Mouse (Mus musculus) frontal cortex, postnatal 36 days (tissue): ENCODE measurements around the gene Helz2.
A peak's percentile ranks its signal among the peaks of the same experiment; 100 is the strongest.

Experiments used
- DNase-seq, 2 experiments: peaks; one replicate each; pipeline ENCODE4 v3.0.0; 2022; ENCODE audit warnings: low spot score in 2 of 2

Gene Helz2

DNA sequence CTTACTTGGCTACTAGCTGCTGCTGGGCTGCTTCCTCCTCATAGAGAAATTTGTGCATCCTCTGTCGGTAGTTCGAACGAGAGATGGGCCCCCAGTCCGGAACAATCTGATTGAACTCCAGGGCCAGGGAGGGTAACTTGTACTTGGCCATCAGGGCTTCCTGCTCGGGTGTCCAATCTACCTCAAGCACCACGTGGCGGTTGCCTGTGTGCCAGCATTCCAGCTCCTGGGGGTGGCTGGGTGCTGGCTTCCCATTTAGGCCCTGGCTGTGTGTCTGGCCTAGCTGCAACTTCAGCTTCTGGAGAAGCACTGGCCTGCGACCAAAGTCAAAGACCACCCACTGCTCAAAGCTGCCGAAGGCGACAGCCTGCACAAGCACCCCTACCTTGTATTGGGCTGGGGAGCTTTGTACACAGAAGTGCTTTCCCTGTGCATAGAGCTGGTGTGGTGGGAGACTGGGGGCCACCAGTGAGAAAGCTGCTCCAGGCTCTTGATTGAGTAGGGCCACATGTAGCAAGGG is 3.7 kb downstream of the Helz2 start:
- DNase-seq, result no peak

DNA sequence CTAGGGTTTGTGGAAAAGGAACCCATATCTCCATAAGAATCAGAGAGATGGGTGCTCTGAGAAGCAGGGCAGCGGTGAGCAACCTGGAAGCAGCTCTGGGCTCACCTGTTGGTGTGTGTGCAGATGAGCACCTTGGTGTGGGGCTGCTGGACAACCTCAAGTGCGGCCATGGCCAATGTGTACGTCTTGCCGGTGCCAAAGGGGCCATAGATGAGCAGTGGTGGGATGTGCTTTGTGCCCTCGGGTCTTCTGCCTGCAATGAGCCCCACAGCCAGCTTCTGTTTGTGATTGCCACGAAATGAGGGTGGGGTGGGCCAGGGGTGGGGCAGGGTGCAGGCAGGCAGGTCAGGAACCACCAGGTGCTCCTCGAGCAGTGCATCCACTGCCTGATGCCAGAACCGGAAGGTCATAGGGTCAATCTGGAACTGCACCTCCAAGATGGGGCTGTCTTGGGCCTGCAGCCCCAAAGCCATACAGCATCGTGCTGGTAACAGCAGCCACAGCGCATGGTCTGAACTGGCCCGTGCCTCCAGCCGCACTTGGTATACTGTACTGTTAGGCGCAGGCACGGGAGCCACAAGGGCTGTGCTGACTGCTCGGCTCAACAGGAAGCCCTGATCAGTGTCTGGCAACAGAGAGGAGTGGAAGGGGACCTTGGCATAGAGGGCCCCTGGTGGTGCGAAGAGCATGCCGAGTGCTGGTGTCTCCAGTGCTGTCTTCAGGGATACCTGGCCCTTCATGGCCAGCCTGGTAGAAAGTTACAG is 4.4 kb downstream of the Helz2 start:
- no peak for DNase-seq

DNA sequence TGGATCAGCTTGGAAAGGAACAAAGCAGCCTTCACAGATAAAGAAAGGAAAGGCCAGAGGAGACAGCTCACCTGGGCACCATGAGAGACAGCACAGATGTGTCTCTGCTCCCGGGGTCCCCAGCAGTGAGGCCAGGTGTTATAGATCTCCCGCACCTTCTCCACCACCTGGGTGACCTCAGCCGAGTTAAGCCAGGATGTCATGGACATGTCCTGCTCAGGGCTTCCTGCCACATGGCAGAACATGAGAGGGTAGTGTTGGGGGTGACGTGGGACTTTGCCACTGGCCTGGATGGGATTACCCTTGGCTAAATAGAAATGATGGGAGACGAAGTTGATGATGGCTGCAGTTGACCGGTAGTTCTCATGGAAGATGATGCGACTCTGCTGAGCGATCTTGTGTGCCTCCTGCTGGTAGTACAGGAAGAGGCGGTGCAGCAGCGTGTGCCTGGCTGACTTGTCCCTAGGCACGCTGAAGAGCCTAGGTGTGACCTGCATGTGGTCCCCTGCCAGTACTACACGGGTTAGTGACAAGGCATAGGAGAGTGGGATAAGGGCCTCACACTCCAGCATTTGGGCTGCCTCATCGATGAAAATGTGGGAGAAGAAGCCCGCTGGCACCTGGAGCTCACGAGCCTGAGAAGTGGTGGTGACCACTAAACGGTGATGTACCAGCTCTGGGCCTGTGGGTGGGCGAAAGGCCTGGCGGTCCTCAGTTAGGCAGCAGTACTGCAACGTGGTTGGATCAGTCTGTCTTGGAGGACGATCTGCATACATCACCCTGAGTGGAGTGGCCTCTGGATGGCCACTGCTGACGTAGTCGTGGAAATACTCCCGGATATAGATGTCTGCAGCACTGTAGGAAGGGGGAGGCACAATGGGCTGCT is 5.9 kb downstream of the Helz2 start:
- no peak for DNase-seq

DNA sequence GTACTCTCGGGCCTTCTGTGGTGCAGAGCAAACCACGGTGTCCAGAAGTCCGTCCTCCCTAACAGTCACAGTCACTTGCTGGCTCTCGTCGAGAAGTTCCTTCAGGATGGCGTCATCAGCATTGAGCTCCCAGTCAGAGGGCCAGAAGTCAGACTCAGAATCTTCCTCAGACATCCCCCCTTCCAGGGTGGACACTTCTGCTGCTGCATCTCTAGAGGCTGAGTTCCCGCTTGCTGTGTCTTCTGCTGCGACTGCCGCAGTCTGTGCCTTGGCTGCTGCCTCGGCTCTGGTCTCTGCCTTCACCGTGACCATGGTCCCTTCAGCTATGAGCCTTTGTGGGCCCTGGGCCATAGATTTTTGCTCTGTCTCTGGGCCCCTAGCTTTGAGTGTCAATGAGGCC is 7.1 kb downstream of the Helz2 start:
- no peak for DNase-seq

DNA sequence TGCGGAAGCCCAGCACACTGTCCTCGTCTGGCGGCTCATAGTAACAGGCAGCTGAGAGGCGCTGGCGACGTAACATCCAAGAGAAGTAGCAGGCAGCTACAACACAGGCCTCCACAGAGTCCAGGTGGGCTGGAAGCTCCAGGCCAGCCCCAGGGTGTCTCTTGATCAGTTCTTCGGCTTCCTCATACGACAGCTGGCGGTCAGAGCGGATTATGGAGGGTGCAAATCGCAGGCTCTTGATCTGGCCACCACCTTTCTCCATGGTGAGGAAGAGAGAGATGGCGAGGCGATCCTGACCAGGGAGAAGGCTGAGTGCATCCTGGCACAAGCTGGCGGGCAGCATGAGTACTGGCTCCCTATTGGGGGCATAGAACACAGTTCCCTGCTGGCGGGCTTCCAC is 8.4 kb downstream of the Helz2 start:
- no peak for DNase-seq

DNA sequence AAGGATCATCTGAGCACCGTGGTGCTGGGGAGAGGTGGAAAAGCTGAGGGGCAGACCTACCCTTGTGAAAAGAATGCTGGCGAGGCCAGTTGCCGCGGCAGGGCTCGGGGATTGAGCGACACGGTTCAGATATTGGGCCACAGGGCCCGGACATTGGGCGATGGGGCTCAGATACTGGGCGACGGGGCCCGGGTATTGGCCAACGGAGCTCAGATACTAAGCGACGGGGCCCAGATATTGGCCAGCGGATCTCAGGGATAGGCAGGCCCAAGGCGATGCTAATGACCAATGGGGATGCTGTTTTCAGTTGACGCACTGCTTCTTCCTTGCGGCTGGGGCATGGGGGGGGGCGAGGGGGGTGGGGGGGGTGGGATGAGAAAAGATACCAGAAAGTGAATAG is 10.7 kb downstream of the Helz2 start:
- no peak for DNase-seq

DNA sequence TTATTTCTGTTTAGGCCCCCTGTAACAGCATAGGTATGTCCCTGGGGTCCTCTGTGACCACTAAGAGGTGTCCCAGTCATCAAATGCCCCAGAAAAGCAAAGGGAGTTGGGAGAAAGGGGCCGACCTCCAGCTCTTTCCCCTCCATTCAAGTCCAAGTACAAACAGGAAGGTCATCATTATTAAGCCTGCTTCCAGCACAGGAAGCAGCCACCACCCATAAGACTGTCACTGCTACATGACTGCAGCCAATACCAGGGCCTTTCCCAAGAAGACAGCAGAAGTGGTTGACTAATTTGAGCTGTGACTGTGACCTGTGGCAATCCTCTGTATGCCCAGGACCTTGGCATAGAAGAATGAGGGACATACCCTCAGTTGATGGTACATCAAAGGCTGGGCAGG is 13.5 kb downstream of the Helz2 start:
- no peak for DNase-seq

DNA sequence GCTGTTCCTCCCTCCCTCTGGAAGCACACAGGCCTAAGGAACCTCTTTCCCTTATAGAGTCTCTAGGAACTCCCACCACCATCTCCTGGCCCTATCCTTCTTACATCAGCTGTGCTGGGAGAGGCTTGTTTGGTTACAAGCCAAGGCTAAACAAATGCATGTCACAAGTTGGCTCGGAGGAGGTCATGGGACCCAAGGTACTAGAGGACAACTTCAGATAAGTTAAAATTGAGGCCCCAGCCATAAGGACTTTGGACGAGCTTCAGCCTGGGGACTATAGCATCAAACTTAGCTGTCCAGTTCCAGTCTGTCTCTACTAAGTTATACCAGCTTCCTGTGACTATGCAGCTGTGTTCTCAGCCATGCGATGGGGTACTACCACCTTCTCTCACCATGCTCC is 14.7 kb downstream of the Helz2 start:
- no peak for DNase-seq

DNA sequence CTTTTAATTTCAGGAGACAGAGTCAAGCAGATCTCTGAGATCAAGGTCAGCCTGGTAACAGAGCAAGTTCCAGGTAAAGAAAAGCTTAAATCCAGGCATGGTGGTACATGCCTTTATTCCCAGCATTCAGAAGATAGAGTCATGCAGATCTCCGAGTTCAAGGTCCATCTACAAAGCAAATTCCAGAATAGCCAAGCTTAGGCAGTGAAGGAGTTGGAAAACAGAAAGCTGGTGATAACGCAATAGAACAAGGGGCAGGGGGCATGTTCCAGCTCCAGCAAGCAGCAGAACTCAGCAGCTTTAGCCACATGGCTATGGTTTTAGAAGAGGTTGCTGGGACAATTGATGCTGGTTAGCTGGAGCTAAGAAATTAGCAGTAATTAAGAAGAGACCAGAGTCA is 16.8 kb downstream of the Helz2 start:
- no peak for DNase-seq

DNA sequence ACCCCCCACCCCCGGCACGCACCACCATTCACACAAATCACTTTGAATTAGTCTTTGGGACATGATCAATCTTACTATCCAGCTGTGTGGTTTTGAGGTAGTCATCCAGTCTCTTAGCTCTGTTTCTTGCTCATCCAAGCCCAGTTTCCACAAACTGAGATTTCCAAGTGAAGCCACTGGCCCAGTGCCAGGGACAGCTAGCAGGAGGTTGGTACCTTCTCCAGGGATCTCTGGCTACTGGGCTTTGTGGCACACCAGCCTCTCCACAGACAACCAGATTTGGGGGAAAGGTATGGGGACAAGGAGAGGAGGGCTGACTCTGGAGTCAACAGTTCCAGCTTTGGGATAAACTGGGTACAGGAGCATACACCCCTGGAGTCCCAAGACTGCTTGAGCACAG is 21.5 kb downstream of the Helz2 start:
- DNase-seq, result no peak

DNA sequence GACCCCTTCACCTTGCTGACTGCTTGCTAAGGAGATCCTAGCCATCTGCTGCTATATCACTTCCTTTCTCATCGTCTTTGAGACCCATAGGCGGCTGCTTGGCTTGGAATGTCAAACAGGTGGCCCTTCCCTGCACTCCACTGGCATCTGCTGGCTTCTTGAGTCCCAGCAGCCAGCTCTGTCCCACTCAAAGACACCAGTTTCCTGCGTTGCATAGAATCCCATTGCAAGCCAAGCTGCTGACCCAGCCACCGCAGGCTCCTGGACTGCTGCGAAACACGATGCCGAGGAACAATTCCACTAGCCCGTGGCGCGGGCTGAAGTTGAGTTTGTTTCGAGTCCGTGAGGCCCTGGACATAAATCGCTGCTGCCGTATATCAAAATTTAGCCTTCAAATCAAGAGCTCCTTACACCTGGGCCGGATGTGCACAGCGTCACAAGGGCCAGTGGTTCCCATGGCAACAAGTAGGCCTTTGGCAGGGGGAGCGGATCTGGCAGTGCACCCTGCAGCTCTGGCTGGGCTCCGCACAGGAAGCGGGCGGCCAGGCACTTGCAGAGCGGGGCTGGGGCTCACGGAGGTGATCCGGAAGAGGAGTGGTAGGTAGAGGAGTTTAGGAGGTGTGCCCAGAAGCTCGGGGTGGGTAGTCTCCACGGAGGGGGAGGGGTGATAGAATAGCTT is 22.1 kb downstream of the Helz2 start, which contains the start of gene Fndc11:
TSS of gene Fndc11 (plus strand) at position 476 of the 679 bp plus-strand sequence.
- DNase-seq, result peak; percentile 28 to 44

DNA sequence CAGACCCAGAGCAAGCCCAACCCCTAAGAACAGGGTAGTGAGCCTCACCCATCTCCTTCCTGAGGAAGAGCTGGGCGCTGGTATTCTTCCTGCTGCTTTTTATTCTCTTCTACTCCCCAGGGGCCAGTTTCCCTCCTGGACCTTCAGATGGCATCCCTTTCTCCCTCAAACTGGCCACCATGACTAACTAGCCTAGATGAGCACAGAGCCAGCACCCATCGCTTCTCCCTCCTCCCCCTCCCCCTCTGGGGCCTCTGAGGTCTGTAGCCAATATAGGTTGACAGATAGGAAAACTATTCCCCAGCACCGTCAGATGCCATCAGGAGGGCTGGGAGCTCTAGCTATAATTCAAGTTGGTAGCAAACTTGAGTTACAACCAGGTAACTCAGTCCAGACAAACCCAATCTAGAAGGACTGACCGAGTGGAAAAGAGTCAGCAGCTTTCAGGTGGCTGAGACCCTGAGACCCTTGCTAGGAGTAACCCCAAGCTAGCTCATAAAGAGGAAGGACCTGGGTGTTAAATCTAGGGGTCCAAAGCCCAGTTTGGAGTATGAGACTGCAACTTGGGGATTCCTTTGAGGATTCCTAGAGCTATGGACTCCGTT is 22.8 kb downstream of the Helz2 start:
- DNase-seq, result no peak

DNA sequence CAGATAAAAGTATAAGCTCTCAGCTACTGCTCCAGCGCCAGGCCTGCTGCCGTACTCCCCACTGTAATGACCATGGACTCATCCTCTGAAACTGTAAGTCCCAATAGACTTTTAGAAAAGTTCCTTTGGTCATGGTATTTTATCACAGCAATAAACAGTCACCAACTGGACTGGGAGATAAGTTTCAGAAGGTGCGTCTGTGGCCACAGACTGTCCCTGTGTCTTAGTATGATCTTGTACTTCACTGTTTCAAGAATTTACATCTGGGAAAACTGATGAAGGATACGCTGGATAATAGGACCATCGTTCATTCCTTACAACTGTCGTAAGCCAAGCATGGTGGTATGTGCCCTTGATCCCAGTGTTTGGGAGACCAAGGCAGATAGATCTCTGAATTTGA is 25.8 kb downstream of the Helz2 start:
- DNase-seq, result no peak

DNA sequence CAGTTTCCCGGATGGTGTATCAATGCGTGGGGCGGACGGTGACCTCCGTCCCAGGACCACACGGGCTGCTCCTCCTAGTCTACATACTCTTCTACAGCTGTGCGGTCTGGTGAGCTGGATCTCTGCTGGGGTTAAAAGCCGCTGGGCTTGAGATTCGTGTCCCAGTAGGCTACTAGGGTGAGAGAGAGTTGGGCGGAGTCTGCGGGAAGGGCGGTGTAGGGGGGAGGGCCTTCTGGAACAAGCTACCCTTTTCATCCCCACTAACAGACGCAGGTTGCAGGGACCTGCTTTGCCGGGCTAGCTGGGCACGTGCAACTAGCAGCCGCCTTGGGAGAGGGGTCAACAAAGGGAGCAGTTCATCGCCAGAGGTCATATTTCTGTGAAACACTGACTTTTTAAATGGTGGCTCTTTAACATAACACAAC is 28.8 kb downstream of the Helz2 start, which contains the start of gene Srms:
TSS of gene Srms (minus strand) at position 165 of the 425 bp plus-strand sequence.
- no peak for DNase-seq

DNA sequence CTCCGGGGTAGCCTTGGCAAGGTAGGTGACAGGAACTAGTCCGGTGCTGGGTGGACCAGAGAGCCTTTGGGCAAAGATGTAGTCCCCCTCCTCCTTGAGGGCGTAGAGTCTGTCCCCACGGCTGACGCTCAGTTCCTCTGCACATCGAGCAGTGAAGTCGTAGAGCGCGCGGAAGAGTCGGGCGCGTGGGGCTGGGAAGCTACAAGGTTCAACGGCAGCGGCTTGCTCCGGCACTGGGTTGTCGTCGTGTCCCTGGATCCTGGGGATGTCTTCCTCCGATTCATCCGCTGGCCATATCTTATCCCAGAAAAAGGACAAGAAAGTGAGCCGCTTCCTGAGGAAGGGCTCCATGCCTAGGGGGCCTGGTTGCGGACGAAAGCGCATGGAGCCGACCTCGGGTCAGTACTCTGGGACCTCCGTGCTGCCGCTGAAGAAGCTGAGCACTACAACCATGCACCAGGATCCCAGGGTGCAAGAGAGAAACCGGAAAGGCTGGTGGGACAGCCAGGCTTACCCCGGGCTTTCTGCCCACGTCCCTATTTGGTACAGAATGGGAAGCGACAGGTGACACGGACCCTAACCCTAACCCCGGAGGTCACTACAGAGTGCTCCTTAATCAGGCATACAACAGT is 29.3 kb downstream of the Helz2 start:
- DNase-seq, result no peak

DNA sequence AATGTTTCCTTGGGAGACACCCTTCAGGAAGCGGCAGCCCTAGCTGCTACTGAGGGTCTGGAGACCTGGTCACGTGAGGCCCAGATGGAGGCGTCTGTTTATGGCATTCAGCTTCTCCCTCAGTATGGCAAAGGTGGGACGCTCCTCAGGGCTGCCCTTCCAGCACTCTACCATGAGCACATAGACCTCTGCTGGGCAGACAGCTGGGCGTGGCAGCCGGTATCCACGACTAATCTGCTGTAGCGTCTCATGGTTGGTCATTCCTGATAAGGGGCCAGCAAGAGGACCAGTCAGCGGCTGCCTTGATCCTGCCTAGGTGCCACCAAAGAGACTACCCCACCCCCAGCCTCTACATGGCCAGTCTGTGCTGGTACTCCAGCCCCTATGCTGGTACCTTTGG is 35.7 kb downstream of the Helz2 start:
- DNase-seq, result no peak

DNA sequence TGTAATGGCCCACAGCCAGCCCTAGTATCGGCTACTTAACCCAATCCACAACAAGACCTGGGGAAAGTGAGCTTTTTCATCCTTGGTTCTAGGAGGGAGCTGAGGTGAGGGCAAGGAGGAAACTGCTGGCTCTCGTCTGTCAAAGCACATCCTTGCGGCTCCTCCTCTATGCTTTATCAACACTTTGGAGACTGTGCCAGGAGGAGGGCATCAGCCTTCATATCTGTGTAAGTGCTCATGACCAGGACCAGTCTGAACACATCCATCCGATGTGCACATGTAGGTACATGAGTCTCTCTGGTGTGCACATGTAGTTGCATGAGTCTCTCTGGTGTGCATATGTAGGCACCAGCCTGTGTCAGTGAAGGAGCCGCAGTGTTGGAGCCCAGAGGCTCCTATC is 36.1 kb downstream of the Helz2 start:
- no peak for DNase-seq

DNA sequence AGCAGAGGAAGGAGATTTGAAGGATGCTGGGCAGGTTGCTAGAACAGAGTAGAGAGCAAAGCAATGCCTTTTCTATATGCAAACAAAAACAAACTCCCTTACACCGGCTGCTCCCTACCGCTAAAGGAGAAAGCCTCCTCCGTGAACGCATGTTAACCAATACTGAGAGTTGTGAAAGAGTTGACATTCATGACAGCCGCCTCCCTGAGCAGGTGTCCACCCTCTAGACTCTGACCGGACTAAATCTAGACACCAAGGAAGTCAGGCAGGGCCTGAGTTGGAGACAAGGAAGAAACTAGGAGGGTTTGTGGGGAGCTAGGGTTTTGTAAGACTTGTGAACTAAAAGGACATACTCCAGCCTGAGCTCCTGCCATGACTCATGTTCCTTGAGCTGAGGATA is 38.9 kb downstream of the Helz2 start:
- no peak for DNase-seq

DNA sequence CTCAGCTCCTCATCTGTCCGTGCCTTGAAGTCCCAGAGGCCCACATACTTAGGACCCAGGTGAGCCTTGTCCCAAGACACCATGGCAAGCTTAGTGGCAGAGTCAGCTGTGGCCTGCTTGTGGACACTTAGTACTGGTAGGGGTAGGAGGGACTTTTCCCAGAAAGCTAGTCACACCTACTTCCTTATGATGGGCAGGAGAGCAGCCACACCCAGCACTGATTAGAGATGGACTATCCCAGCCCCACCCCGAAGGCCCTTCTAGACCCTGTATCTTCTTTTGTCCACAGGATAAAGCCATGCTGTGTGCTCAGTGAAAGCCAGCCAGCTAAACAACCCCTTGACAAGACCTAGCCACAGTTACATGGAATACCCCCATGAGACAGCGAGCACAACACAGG is 39.4 kb downstream of the Helz2 start, which contains the start of gene Ptk6:
TSS of gene Ptk6 (minus strand) at position 368 of the 400 bp plus-strand sequence.
- no peak for DNase-seq

DNA sequence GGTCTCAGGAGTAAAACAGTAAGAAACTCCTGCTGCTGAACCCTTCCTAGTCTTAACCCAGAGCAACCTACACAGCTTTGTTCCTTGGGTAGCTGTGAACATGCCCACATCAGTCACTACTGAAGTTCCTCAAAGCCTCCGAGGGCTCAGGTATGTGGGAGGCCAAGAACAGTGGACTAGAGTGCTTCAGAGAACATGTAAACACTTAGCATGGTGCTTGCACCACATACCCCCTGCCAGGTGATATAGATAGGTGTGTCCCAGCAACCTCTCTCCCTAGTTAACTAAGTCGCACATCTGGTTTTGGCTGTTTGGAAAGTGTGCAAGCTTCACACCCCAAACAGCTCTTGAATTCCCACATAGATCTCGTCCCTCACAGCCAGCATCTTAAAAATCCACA is 40.2 kb downstream of the Helz2 start:
- DNase-seq, result no peak

DNA sequence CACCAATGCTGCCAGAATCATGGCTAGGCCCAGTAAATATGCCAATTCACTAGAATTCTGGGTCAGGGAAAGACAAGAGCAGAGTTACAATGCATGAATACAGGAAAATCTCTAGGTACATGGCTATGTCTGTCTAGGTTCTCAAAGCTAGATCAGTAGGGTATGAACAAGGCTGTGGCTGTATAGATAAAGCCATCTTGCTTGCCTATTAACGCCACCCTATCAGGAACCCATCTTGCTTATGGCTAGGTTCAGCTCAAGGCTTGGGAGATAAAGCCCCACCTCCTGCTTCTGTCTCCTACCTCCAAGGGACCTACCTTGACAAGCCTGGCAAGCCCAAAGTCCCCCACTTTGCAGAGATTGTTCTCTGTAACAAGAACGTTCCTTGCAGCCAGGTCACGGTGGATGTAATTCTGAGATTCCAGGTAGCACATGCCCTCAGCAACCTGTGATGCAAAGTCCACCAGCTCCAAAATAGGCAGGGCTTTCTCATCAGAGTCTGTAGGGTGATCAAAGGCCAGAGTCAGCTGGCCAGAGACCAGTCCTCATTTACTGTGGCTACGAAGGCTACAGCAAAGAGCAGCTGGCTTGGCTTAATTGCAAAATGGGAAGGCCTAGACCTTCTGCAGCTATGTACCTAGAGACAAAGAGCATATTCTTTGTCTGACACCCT is 45.1 kb downstream of the Helz2 start:
- no peak for DNase-seq
